Mouse (Mus musculus) embryonic fibroblast, embryonic 13.5 days (primary cell): ENCODE data around the gene Nop56.

Experiments
- CTCF ChIP-seq: IDR thresholded peaks from 2 replicates; pipeline ENCODE4 v1.5.1; 2011; ENCODE audit warnings: mild to moderate bottlenecking, control low read depth, low read length, moderate library complexity, borderline replicate concordance; ENCODE audit not compliant: insufficient read depth
- POLR2A ChIP-seq: IDR thresholded peaks from 2 replicates; pipeline ENCODE4 v1.6.1; 2011; ENCODE audit warnings: low read depth, mild to moderate bottlenecking, control low read depth, low read length, moderate library complexity

DNA sequence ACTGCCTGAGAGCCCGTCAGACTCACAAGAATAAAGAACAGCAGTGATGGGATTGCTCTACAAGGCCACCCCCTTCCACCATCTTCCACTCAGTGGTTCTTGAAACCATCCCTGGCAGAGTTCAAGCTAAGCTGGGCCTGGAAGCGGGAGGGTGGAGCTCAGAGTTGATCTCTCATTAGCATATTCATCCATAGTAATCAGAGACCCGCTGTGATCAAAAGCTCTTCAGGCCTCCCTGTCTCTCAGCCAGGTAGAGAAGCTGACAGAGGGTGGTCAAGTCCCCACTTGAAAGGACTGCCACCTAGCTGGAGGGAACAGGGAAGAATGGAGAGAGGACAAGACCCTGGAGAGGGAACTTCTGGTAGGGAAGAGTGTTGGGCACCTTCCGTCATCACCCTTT is 28.8 kb downstream of the Nop56 start:
- TF ChIP-seq CTCF (no peak), POLR2A (no peak)
